Mouse (Mus musculus): Measurements from ENCODE around the gene Map3k3.

- TF ChIP-seq CTCF (IDR thresholded peaks at IDR 0.05; ENCODE audit: low read depth) (no peak), EP300 (IDR thresholded peaks at IDR 0.05; ENCODE audit: low read depth) (peak; percentile 68)
Measured at GRCm38 (mm10) chr11:106201337-106202122, 117.1 kb downstream of the Map3k3 start.
